Mouse (Mus musculus): ENCODE data around the gene Itgb5. TPM values are rescaled to one million over a fixed set of nuclear protein-coding genes. Genes with fewer than 3 reads are reported as not detected.
A peak's percentile ranks its signal among the peaks of the same experiment; 100 is the strongest.

Gene Itgb5
- polyA plus RNA-seq, 1 experiment from 2014 or later, result 21.7 TPM

DNA sequence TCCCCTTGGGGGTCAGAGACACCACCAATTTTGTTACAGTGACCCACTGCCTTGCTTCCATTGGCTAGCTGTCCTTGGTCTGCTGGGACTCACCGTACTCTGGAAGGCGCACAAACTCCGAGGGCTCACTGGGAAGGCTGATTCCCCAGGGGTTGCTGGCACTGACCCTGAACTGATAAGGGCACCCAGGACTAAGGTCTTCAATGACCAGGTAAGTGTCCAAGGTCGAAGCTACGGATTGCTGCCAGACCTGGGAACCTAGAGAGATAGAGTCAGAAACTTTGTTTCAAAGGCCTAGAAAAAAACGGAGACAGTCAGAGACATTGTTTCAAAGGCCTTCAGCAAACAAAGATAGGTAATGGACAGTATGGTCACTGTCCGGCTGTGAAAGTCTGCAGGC, 157.5 kb downstream of the Itgb5 start:
- no peak overlapping the region for H3K4me3 ChIP-seq (ENCODE audit: low read depth, low read length)
- 88% methylated on average over 7 of the region's 7 CpGs for WGBS
- no peak overlapping the region for H3K4me2 ChIP-seq (replicated peaks; ENCODE audit: low read depth, low read length)
- H3K27me3 ChIP-seq (ENCODE audit: control insufficient read depth, insufficient read depth, low read length), result no peaks in the 10 kb centered on the region
- H3K27ac ChIP-seq (ENCODE audit: low read depth, low read length), result no peak overlapping the region
- H3K4me1 ChIP-seq (replicated peaks; ENCODE audit: control insufficient read depth, insufficient read depth, low read length), result no peaks in the 10 kb centered on the region
- H3K36me3 ChIP-seq (ENCODE audit: control insufficient read depth, insufficient read depth, low read length), result no peaks in the 10 kb centered on the region
- H3K9ac ChIP-seq (ENCODE audit: low read depth, low read length), result no peak overlapping the region
- no peak for DNase-seq (ENCODE audit: low spot score)
- no peak for ATAC-seq (ENCODE audit: low FRiP score)
- no peaks in the 10 kb centered on the region for H3K9me3 ChIP-seq (ENCODE audit: control insufficient read depth, low read length)

DNA sequence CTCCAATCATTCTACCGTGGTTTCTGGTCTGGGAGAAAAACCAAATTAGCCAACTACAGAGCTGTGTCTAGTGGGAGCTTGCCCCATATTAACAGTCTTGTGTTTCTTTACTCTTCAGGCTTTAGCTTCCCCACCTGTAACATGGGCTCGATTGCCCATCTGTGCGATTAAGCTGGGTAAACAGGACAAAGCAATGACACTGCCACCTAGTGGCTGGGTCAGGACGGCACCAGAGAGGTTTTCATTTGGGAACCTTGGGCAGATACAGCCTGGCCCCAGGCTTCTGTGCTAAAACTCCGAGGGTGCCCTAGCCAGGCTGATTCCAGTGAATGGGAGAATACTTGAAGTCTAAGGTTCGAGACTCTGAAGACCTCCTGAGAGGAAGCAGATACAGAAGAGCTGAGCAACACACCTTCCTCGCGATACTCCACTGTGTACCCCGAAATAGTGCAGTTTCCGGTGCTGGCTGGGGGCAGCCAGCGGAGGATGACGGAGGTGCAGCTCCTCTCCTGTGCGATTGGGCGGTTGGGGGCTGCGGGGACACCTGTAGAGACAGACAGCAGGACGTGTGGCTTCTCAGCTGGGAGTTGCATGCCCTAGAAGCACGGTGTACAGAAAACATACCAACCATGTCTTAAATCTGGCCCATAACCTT, 159.0 kb downstream of the Itgb5 start:
- WGBS, result 63% methylated on average over 17 of the region's 17 CpGs
- H3K9ac ChIP-seq (ENCODE audit: low read depth, low read length), result no peak overlapping the region
- DNase-seq (ENCODE audit: low spot score) (peak; percentile 61), ATAC-seq (ENCODE audit: low FRiP score) (no peak)
- H3K4me2 ChIP-seq (replicated peaks; ENCODE audit: low read depth, low read length), result no peak overlapping the region
- no peaks in the 10 kb centered on the region for H3K27me3 ChIP-seq (ENCODE audit: control insufficient read depth, insufficient read depth, low read length)
- no peaks in the 10 kb centered on the region for H3K36me3 ChIP-seq (ENCODE audit: control insufficient read depth, insufficient read depth, low read length)
- no peak overlapping the region for H3K4me3 ChIP-seq (ENCODE audit: low read depth, low read length)
- H3K27ac ChIP-seq (ENCODE audit: low read depth, low read length), result no peak overlapping the region
- no peaks in the 10 kb centered on the region for H3K4me1 ChIP-seq (replicated peaks; ENCODE audit: control insufficient read depth, insufficient read depth, low read length)
- H3K9me3 ChIP-seq (ENCODE audit: control insufficient read depth, low read length), result no peaks in the 10 kb centered on the region

DNA sequence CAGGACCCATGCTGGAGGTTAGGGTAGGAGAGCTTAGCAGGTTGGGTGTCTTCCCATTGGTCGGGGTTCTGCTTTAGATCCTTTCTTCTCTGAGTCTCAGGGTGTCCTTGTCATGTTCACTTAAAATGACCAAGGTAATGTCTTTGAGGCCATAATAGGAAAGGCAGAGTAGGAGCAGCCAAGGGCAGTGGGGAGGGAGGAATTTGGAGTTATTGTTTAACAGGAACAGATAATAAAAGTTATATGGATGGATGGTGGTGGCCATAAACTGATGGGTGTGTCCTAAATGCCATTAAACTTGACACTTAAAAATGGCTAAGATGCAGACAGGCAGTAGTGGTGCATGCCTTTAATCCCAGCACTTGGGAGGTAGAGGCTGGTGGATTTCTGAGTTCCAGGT, 159.6 kb downstream of the Itgb5 start:
- no peaks in the 10 kb centered on the region for H3K9me3 ChIP-seq (ENCODE audit: control insufficient read depth, low read length)
- no peak overlapping the region for H3K4me3 ChIP-seq (ENCODE audit: low read depth, low read length)
- no peak overlapping the region for H3K27ac ChIP-seq (ENCODE audit: low read depth, low read length)
- H3K4me1 ChIP-seq (replicated peaks; ENCODE audit: control insufficient read depth, insufficient read depth, low read length), result no peaks in the 10 kb centered on the region
- DNase-seq (ENCODE audit: low spot score) (no peak), ATAC-seq (ENCODE audit: low FRiP score) (no peak)
- no peaks in the 10 kb centered on the region for H3K36me3 ChIP-seq (ENCODE audit: control insufficient read depth, insufficient read depth, low read length)
- 100% methylated on average over 1 of the region's 1 CpGs for WGBS
- no peak overlapping the region for H3K4me2 ChIP-seq (replicated peaks; ENCODE audit: low read depth, low read length)
- no peaks in the 10 kb centered on the region for H3K27me3 ChIP-seq (ENCODE audit: control insufficient read depth, insufficient read depth, low read length)
- no peak overlapping the region for H3K9ac ChIP-seq (ENCODE audit: low read depth, low read length)

DNA sequence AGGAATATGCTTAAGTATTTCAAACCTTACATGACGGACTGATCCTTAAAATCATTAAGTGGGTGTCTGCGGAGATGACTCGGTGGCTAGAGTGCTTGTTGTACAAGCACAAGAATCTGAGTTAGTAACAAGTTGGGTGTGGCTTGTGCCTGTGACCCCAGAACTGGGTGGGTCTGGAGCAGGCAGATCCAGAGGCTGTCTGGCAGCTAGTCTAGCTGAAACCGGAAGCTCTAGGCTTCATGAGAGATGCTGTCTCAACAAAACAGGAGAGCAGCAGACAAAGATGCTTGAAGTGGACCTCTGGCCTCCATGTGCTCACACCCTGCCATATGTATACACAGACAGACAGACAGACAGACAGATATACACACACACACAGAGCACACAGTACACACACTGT, 161.2 kb downstream of the Itgb5 start:
- H3K4me1 ChIP-seq (replicated peaks; ENCODE audit: control insufficient read depth, insufficient read depth, low read length), result no peaks in the 10 kb centered on the region
- WGBS, result 86% methylated on average over 4 of the region's 4 CpGs

DNA sequence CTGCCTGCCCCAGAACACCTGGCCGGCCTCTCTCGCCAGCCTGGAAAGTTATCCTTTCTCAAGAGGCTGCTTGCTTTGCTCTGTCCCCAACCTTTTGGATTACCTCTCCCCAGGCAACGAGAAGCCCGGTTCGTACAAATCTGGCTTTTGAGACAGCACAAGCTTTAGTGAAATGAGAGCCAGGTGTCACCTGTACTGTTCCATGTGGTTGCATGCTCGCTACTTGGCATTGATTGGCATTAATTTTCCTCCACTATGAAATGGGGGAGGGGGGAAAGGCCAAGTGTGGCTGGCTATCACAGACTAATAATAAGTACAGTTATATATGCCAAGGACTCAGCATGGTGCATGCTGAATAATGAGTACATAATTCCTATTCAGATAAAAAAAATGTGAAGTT, 164.9 kb downstream of the Itgb5 start:
- no peaks in the 10 kb centered on the region for H3K9me3 ChIP-seq (ENCODE audit: control insufficient read depth, low read length)
- H3K4me3 ChIP-seq (ENCODE audit: low read depth, low read length), result no peak overlapping the region
- ATAC-seq (ENCODE audit: low FRiP score) (no peak), DNase-seq (ENCODE audit: low spot score) (no peak)
- no peak overlapping the region for H3K27ac ChIP-seq (ENCODE audit: low read depth, low read length)
- H3K4me1 ChIP-seq (replicated peaks; ENCODE audit: control insufficient read depth, insufficient read depth, low read length), result no peaks in the 10 kb centered on the region
- H3K4me2 ChIP-seq (replicated peaks; ENCODE audit: low read depth, low read length), result no peak overlapping the region
- no peak overlapping the region for H3K9ac ChIP-seq (ENCODE audit: low read depth, low read length)
- H3K36me3 ChIP-seq (ENCODE audit: control insufficient read depth, insufficient read depth, low read length), result no peaks in the 10 kb centered on the region
- H3K27me3 ChIP-seq (ENCODE audit: control insufficient read depth, insufficient read depth, low read length), result no peaks in the 10 kb centered on the region
- 85% methylated on average over 6 of the region's 6 CpGs for WGBS

More for the DNA sequence above, 161.2 kb downstream of the Itgb5 start:
- H3K27me3 ChIP-seq (ENCODE audit: control insufficient read depth, insufficient read depth, low read length), result no peaks in the 10 kb centered on the region
- H3K4me2 ChIP-seq (replicated peaks; ENCODE audit: low read depth, low read length), result no peak overlapping the region
- H3K27ac ChIP-seq (ENCODE audit: low read depth, low read length), result no peak overlapping the region
- no peaks in the 10 kb centered on the region for H3K9me3 ChIP-seq (ENCODE audit: control insufficient read depth, low read length)
- DNase-seq (ENCODE audit: low spot score) (no peak), ATAC-seq (ENCODE audit: low FRiP score) (no peak)
- H3K36me3 ChIP-seq (ENCODE audit: control insufficient read depth, insufficient read depth, low read length), result no peaks in the 10 kb centered on the region
- no peak overlapping the region for H3K9ac ChIP-seq (ENCODE audit: low read depth, low read length)
- H3K4me3 ChIP-seq (ENCODE audit: low read depth, low read length), result no peak overlapping the region

DNA sequence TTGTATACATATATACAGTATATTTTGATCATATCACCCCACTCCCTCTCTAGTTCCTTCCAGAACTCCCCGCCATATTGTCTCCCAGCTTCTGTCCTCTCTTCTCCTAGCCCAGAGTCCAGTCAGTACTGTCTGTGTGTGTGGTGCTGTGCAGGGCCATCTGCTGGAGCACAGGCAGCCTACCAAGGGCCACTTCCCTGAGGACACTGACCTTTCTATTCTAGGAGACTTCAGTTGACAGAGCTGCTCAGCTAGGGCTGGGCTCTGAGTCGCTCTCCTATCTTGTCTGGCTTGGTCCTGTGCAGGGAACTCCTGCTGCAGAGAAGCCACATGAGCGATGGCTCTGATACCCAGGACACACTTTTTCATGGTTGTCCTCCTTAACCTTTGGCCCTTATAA, 166.0 kb downstream of the Itgb5 start:
- Histone ChIP-seq H3K9ac (ENCODE audit: low read depth, low read length) (no peak overlapping the region), H3K27me3 (ENCODE audit: control insufficient read depth, insufficient read depth, low read length) (no peaks in the 10 kb centered on the region), H3K4me1 (replicated peaks; ENCODE audit: control insufficient read depth, insufficient read depth, low read length) (no peaks in the 10 kb centered on the region), H3K9me3 (ENCODE audit: control insufficient read depth, low read length) (no peaks in the 10 kb centered on the region), H3K4me2 (replicated peaks; ENCODE audit: low read depth, low read length) (no peak overlapping the region), H3K36me3 (ENCODE audit: control insufficient read depth, insufficient read depth, low read length) (no peaks in the 10 kb centered on the region), H3K27ac (ENCODE audit: low read depth, low read length) (no peak overlapping the region), H3K4me3 (ENCODE audit: low read depth, low read length) (no peak overlapping the region)
- WGBS, result 81% methylated on average over 3 of the region's 3 CpGs
- ATAC-seq (ENCODE audit: low FRiP score) (no peak), DNase-seq (ENCODE audit: low spot score) (no peak)

DNA sequence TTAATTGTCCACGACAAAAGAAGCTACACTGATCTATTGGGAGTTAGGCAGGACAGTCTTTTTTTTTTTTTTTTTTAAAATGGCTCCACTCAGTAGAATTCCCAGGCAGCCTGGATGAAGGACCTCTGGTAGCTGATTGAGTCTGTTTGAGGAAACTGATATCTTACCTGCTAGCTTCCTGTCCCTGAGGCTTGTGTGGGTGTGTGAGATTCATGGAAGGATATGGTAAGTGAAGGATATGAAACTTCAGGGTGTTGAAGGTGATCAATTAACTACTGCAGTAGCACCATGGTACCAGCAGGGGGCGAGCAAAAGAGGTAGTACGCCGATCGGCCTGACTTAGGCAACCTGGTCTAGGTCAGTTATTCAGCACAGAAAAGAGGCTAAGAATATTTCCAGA, 166.6 kb downstream of the Itgb5 start:
- no peaks in the 10 kb centered on the region for H3K36me3 ChIP-seq (ENCODE audit: control insufficient read depth, insufficient read depth, low read length)
- H3K9ac ChIP-seq (ENCODE audit: low read depth, low read length), result no peak overlapping the region
- H3K27me3 ChIP-seq (ENCODE audit: control insufficient read depth, insufficient read depth, low read length), result no peaks in the 10 kb centered on the region
- H3K4me1 ChIP-seq (replicated peaks; ENCODE audit: control insufficient read depth, insufficient read depth, low read length), result no peaks in the 10 kb centered on the region
- H3K9me3 ChIP-seq (ENCODE audit: control insufficient read depth, low read length), result no peaks in the 10 kb centered on the region
- no peak overlapping the region for H3K4me3 ChIP-seq (ENCODE audit: low read depth, low read length)
- ATAC-seq (ENCODE audit: low FRiP score), result no peak
- peak; percentile 80 for DNase-seq (ENCODE audit: low spot score)
- no peak overlapping the region for H3K4me2 ChIP-seq (replicated peaks; ENCODE audit: low read depth, low read length)
- 11% methylated on average over 5 of the region's 5 CpGs for WGBS
- H3K27ac ChIP-seq (ENCODE audit: low read depth, low read length), result no peak overlapping the region

DNA sequence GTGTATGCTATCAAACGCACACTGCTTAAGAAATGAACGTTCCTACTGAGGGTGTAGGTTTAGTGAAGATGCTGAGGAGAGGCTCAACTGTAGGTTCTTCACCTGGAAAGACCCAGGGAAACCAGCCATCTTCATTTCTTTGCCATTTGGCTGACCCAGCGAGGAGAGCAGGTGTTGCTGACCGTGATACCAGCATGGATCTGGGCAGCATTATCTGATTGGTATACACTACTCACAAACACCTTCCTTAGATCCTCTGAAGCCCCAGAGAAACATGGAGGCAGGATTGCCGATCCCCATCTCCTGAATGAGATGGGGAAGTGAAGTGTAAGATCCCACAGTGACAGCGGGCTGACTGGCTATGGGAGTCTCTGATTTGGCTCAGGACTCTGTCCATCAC, 168.5 kb downstream of the Itgb5 start:
- 92% methylated on average over 6 of the region's 6 CpGs for WGBS
- no peak overlapping the region for H3K4me3 ChIP-seq (ENCODE audit: low read depth, low read length)
- no peak overlapping the region for H3K27ac ChIP-seq (ENCODE audit: low read depth, low read length)
- no peak for ATAC-seq (ENCODE audit: low FRiP score)
- no peaks in the 10 kb centered on the region for H3K4me1 ChIP-seq (replicated peaks; ENCODE audit: control insufficient read depth, insufficient read depth, low read length)
- no peak overlapping the region for H3K4me2 ChIP-seq (replicated peaks; ENCODE audit: low read depth, low read length)
- no peak for DNase-seq (ENCODE audit: low spot score)
- no peak overlapping the region for H3K9ac ChIP-seq (ENCODE audit: low read depth, low read length)
- H3K9me3 ChIP-seq (ENCODE audit: control insufficient read depth, low read length), result no peaks in the 10 kb centered on the region
- no peaks in the 10 kb centered on the region for H3K27me3 ChIP-seq (ENCODE audit: control insufficient read depth, insufficient read depth, low read length)
- no peaks in the 10 kb centered on the region for H3K36me3 ChIP-seq (ENCODE audit: control insufficient read depth, insufficient read depth, low read length)

Measured in hindbrain, embryonic 11.5 days (tissue).